Mouse (Mus musculus) intestine, postnatal 0 days (tissue): ENCODE results near the gene Lrrc63. TPM values are rescaled to one million over a fixed set of nuclear protein-coding genes. Genes with fewer than 3 reads are reported as not detected.
A peak's percentile ranks its signal among the peaks of the same experiment; 100 is the strongest.

Source experiments
- ATAC-seq: fragments of 200-750 bp; cut with Nextera tagmentation; 2 replicates; pipeline ENCODE4 v1.8.0; 2017; ENCODE audit warnings: mild to moderate bottlenecking, moderate TSS enrichment, moderate library complexity
- H3K27ac ChIP-seq: fragments of 300-500 bp; sonication (generic); 2 replicates; pipeline ENCODE4 v1.5.1; 2014; ENCODE audit warnings: mild to moderate bottlenecking, low read depth, low read length, moderate library complexity
- H3K27me3 ChIP-seq: fragments of 300-500 bp; sonication (generic); replicated peaks from 2 replicates; pipeline ENCODE4 v1.6.1; 2014; ENCODE audit warnings: low read length, mixed read lengths; ENCODE audit not compliant: control insufficient read depth, insufficient read depth
- H3K36me3 ChIP-seq: fragments of 300-500 bp; sonication (generic); 2 replicates; pipeline ENCODE4 v1.6.1; 2014; ENCODE audit warnings: mild to moderate bottlenecking, moderate library complexity; ENCODE audit not compliant: control insufficient read depth, insufficient read depth
- H3K4me1 ChIP-seq: fragments of 300-500 bp; sonication (generic); replicated peaks from 2 replicates; pipeline ENCODE4 v1.6.1; 2014; ENCODE audit warnings: antibody characterized with exemption, low read length, mixed read lengths; ENCODE audit not compliant: control insufficient read depth, insufficient read depth
- H3K4me2 ChIP-seq: fragments of 300-500 bp; sonication (generic); replicated peaks from 2 replicates; pipeline ENCODE4 v1.6.1; 2014; ENCODE audit warnings: low read depth, mild to moderate bottlenecking, moderate library complexity
- H3K4me3 ChIP-seq: fragments of 300-500 bp; sonication (generic); 2 replicates; pipeline ENCODE4 v1.5.1; 2014; ENCODE audit warnings: low read depth, low read length
- H3K9ac ChIP-seq: fragments of 300-500 bp; sonication (generic); 2 replicates; pipeline ENCODE4 v1.6.1; 2014; ENCODE audit warnings: mild to moderate bottlenecking, low read depth, low read length
- H3K9me3 ChIP-seq: fragments of 300-500 bp; sonication (generic); 2 replicates; pipeline ENCODE4 v1.6.1; 2016; ENCODE audit warnings: mixed run types; ENCODE audit not compliant: control insufficient read depth
- CTCF ChIP-seq: sonication (generic); IDR thresholded peaks from 2 replicates; pipeline ENCODE4 v1.5.1; 2016; ENCODE audit warnings: low read depth, mild to moderate bottlenecking, control low read depth, antibody characterized with exemption, moderate library complexity
- WGBS: fragments of 180-500 bp; shearing (Covaris S2); extraction: QIAGEN DNeasy Blood & Tissue Kit; methylation state at CpG from one replicate; pipeline ENCODE4 v1.1.7; 2014; 5-methylcytosine and 5-hydroxymethylcytosine counted together
- polyA plus RNA-seq: library from polyadenylated mRNA; unstranded; fragments of >200 nt; fragmentation: Nextera tagmentation; extraction: Ambion mirVana; gene quantifications from 2 replicates; pipeline ENCODE4 v1.2.1, GENCODE M21; 2015

Lrrc63 gene
- polyA plus RNA-seq, 1 experiment from 2014 or later: not detected

GRCm38 (mm10) chr14:75131324-75131935 lies 749 bp upstream of the Lrrc63 start:
- Histone ChIP-seq H3K9ac (no peak overlapping the region), H3K27ac (no peak overlapping the region)

DNA sequence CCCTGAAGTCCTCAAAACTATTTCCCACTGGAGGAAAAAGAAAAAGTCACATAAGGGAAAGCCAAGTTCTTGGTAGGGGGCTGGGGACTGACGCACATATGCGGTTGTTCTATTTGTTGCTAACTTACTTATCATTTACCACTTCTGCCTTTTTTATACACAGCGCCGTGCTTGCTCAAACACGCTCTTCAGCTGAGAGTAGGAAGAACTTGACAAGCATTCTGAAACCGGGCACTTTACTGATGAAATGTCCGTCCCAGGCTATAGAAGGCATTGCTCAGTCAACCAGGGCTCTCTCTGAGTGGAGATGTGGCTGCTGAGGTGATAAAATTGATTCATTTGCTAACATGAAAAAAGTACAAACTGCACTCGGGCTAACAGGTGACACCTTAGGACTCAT lies 9.0 kb downstream of the Lrrc63 start:
- H3K36me3 ChIP-seq: no peaks in the 10 kb centered on the region
- 83% methylated on average over 8 of the region's 8 CpGs for WGBS
- no peaks in the 10 kb centered on the region for H3K27me3 ChIP-seq
- H3K4me3 ChIP-seq: no peak overlapping the region
- no peak for TF ChIP-seq CTCF
- H3K9me3 ChIP-seq: no peaks in the 10 kb centered on the region
- no peak overlapping the region for H3K4me2 ChIP-seq
- H3K4me1 ChIP-seq: no peaks in the 10 kb centered on the region
- no peak overlapping the region for H3K27ac ChIP-seq
- H3K9ac ChIP-seq: no peak overlapping the region
- no peak for ATAC-seq

More at GRCm38 (mm10) chr14:75131324-75131935, 749 bp upstream of the Lrrc63 start:
- no peak for TF ChIP-seq CTCF
- H3K4me1 ChIP-seq: peaks cover 2% of the 10 kb centered on the region; the same call in 1 of the 2 replicates
- ATAC-seq: no peak
- H3K4me3 ChIP-seq: peak overlapping the region; percentile 64
- H3K36me3 ChIP-seq: no peaks in the 10 kb centered on the region
- peak overlapping the region; percentile 95 for H3K4me2 ChIP-seq
- WGBS: 9% methylated on average over 12 of the region's 12 CpGs
- H3K9me3 ChIP-seq: no peaks in the 10 kb centered on the region
- H3K27me3 ChIP-seq: no peaks in the 10 kb centered on the region

- Histone ChIP-seq H3K4me1 (no peaks in the 10 kb centered on the region), H3K36me3 (no peaks in the 10 kb centered on the region), H3K27ac (no peak overlapping the region), H3K4me3 (no peak overlapping the region), H3K27me3 (no peaks in the 10 kb centered on the region), H3K4me2 (no peak overlapping the region), H3K9ac (no peak overlapping the region), H3K9me3 (no peaks in the 10 kb centered on the region)
- no peak for ATAC-seq
- TF ChIP-seq CTCF: no peak
- WGBS: 88% methylated on average over 5 of the region's 5 CpGs
Measured at GRCm38 (mm10) chr14:75102956-75103355, 27.7 kb downstream of the Lrrc63 start.

DNA sequence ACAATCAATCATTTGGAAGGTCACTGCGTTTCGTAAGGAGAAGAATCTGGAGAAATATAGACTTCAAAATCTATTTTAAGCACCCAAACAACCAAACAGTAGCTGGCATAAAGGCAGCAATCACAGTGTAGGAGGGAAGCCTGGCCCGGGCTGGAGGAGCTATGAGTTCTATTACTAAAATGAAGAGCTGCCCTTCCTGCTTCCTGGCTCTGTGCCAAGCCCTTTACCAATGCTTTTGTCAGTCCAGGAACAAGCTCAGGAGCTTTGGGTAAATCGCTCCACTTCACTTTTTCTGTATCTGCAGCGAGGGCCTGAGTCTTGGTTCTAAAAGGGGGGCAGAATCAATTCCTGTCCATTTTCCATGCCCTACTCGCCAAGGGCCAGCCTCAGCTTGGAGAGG lies 52.7 kb downstream of the Lrrc63 start:
- ATAC-seq: no peak
- 0 out of 2 replicates have a peak, but pooled peaks cover 4% of the 10 kb centered on the region for H3K4me1 ChIP-seq
- no peak overlapping the region for H3K4me3 ChIP-seq
- H3K27me3 ChIP-seq: no peaks in the 10 kb centered on the region
- no peak for TF ChIP-seq CTCF
- no peak overlapping the region for H3K9ac ChIP-seq
- no peaks in the 10 kb centered on the region for H3K9me3 ChIP-seq
- H3K36me3 ChIP-seq: no peaks in the 10 kb centered on the region
- no peak overlapping the region for H3K27ac ChIP-seq
- 60% methylated on average over 6 of the region's 6 CpGs for WGBS
- H3K4me2 ChIP-seq: no peak overlapping the region

DNA sequence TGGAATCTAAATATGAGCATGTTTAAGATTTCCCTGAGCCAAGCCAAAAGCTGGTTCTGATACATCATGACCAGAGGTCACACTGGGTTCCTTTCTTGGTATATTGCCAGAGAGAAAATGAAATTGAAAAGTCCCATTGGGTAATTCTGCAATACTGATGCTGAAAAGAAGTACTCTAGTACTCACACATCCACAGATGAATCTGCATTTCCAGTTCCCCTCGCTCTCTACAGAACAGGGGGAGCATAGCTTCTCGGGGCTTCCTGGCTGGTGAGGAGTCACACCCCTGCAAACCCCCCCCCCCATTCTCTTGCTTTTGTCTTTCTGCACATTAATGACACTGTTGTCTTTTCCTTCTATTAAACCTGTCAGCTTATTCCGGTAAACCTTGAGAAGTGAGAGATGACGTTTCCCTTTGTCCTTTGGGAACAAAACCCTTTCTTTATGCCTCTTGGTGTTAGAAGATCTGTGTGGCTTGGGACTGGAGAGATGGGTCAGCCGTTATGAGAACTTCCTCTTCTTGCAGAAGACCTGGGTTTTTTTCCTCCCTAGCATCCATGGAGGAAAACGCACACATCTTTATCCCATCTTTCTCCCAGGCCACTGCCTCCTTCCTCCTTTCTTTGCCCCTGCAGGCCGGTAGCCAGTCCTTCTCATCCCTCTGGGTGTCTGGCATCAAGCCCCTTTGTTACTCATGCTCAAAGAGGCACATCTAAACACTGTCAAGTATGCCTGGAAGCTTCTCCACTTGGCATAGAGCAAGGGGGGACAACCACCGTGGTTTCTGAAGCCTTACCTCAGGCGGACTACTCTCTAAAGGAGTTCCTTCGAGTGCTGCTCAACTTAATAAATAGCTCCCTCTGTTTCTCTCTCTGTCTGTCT lies 55.1 kb downstream of the Lrrc63 start:
- no peak for ATAC-seq
- no peak for TF ChIP-seq CTCF
- no peaks in the 10 kb centered on the region for H3K9me3 ChIP-seq
- H3K36me3 ChIP-seq: no peaks in the 10 kb centered on the region
- no peak overlapping the region for H3K4me2 ChIP-seq
- 75% methylated on average over 10 of the region's 10 CpGs for WGBS
- H3K9ac ChIP-seq: no peak overlapping the region
- no peaks in the 10 kb centered on the region for H3K4me1 ChIP-seq
- no peak overlapping the region for H3K27ac ChIP-seq
- no peaks in the 10 kb centered on the region for H3K27me3 ChIP-seq
- H3K4me3 ChIP-seq: no peak overlapping the region

- WGBS: 84% methylated on average over 15 of the region's 15 CpGs
- TF ChIP-seq CTCF: no peak
- Histone ChIP-seq H3K27me3 (no peaks in the 10 kb centered on the region), H3K27ac (no peak overlapping the region), H3K9me3 (no peaks in the 10 kb centered on the region), H3K4me1 (no peaks in the 10 kb centered on the region), H3K4me2 (no peak overlapping the region), H3K4me3 (no peak overlapping the region), H3K36me3 (no peaks in the 10 kb centered on the region), H3K9ac (no peak overlapping the region)
- ATAC-seq: no peak
Measured at GRCm38 (mm10) chr14:75071091-75071490, 59.6 kb downstream of the Lrrc63 start.
